Mouse (Mus musculus): ENCODE results near the gene Pard6b.
"Not testable (repeated sequence)": the region's sequence is repeated elsewhere in the genome, so short reads cannot be mapped to it uniquely, and the experiment has no call there.

Pard6b gene

DNA sequence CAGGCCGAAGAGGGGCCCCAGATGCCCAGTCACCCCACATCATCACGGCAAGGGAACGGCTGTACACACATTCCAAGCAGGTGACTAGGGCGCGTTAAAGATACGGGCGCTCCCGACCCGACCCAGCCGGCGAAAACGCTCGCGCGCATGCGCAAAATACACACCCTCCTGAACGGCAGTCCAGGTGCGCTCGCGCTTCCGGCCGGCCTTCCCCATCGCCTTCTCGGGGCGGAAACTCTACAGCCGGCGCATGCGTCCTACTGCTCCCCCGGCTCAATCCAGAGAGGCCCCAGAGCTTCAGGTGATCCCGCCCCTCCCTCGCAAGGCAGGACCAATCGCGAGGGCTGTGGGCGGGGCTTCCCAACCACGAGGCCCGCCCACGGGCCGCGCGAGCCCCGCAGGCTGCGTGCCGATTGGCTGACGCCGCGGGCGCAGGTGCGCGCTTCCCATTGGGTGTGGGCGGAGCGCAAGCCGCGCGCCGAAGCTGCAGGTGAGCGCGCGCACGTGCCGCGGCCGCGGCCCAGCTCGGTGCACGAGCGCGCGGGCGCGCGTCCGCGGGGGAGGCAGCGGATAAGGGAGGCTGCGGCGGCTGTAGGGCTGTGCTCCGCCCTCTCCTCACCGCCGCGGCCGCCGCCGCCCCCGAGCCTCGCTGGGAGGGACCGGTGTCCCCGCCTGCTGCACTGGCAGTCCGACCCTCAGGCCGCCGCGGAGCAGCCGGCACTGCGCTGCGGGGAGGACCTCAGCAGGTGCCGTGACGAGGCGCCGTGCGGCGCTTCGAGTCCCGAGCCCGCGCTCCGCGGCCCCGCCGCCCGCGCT, at the start of gene Pard6b:
Pard6b (plus strand) TSS at position 574 of the 816 bp plus-strand sequence.
- peak; percentile 96 to 97 for DNase-seq

DNA sequence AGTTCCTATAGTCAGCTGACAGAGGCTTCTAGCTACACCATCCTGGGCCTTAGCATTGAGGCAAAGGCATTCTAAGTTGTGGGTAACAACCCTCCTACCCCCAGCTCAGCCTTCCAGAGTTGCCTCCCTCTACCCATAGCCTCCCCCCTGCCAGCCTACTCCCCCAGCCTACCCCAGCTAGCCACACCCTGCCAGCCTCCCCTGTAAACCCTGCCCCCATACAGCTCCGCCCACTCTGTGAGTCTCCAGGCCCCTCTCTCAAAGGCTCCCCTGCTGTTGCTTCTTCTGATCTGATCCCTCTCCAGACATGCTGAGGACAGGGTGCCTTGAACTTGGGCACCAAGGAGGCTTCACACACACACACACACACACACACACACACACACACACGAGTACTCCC, 49.0 kb upstream of the Pard6b start:
- DNase-seq: no peak

GRCm38 (mm10) chr2:168033905-168034304, 46.9 kb upstream of the Pard6b start:
- DNase-seq: no peak

DNA sequence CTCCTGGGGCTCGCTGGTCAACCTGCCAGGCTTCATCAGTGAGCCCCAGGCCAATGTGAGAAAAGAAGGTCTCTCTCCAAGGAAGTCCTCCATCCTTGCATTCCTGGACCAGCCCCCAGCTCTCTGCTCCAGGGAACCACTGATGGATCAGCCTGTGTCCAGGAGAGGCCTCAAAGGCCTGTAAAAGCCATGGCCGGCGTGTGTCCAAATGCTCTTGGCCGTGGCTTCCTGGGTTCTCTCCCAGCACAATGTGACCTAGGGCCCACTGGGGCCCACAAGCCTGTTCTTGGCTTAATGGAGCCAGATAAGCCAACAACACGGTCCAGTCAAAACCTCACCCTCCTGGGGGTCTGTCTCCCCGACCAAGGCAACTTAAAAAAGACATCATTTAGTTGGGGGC, 44.9 kb upstream of the Pard6b start:
- DNase-seq: no peak

GRCm38 (mm10) chr2:168037063-168037462, 43.7 kb upstream of the Pard6b start:
- no peak for DNase-seq

- no peak for DNase-seq
Observed at GRCm38 (mm10) chr2:168040751-168041150, 40.1 kb upstream of the Pard6b start.

GRCm38 (mm10) chr2:168042019-168042418, 38.8 kb upstream of the Pard6b start:
- no peak for DNase-seq

GRCm38 (mm10) chr2:168044681-168045287, 36.0 kb upstream of the Pard6b start:
- DNase-seq: no peak

GRCm38 (mm10) chr2:168045357-168045756, 35.4 kb upstream of the Pard6b start:
- no peak for DNase-seq

GRCm38 (mm10) chr2:168045771-168046170, 35.0 kb upstream of the Pard6b start:
- DNase-seq: peak; percentile 30 to 38

GRCm38 (mm10) chr2:168046467-168046866, 34.3 kb upstream of the Pard6b start:
- no peak for DNase-seq

GRCm38 (mm10) chr2:168049002-168049635, 31.7 kb upstream of the Pard6b start:
- no peak for DNase-seq

DNA sequence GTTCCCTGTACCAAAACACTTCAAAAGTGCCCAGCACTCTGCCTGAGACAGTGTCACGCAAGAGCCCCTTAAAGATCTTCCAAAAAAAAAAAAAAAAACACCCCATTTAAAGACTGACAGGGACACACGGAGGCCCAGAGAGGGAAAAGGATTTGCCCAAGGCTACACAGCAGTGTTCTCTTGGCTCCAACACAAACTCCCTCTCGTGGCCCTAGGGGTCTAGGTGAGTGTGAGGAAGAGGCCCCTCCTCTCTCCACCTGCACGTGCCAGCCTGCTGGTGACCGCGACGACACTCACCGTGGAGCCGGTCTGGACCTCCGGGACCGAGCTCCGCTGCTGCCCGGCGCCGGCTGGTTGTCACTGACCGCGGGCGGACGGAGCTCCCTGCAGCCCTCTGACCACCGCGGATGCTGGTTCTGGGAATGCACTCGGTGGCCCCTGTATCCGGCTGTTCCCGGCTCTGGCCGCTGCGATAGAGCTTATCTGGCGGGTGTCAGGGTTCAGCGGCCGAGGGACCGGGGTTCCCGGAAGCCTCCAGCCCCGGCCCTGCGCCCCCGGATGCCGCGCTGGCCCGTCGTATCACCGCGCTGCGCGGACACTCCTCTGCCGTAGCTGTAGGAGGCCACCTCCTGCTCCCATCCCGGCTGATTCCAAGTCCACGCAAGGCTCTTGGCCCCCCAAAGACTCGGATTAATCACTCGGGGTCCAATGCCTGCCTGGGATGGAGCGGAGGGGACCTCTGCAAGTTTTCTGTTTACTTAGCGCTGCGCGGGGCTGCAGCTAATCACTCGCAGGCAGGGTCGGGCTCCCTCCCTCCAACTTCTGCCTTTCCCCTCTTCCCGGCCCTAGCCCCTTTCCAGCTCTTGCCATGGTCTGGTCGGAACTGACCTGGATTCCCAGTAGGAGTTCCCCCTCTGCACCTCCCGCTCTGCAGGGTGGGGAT, 30.5 kb upstream of the Pard6b start:
- DNase-seq: no peak

DNA sequence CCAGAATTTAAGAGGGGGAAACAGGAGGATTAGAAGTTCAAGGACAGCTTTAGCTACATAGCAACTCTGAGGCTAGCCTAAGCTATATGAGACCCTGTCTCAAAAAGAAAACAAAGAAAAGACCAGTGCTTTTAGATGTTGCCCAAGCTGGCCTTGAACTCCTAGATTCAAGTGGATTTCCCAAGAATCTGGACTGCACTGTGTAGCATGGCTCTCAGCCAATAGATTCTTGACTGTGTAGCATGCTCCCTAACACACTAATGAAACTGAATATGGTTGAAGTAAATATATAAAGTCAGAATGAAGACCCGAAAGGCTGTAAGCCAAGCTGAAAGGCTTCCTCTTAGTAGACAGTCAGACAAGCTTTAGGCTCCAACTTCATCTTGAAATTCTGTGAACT, 28.6 kb upstream of the Pard6b start:
- DNase-seq: no peak

- DNase-seq: peak; percentile 62 to 69
Observed at GRCm38 (mm10) chr2:168052689-168053088, 28.1 kb upstream of the Pard6b start.

GRCm38 (mm10) chr2:168054142-168054541, 26.7 kb upstream of the Pard6b start:
- DNase-seq: no peak

- DNase-seq: no peak
Observed at GRCm38 (mm10) chr2:168055910-168056665, 24.7 kb upstream of the Pard6b start.

DNA sequence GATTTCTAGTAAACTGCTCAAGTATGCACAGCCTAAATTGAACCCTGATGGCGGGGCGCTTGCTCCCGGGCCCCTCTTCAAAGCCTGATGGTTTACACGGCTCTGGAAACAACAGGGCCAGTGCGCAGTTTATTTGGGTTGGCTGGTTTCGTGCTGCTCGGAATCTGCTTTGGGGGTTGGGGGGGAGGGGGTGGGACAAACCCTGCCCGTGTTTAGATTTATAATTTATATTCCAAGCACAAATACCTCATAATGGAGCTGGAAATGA, 24.2 kb upstream of the Pard6b start:
- DNase-seq: no peak

GRCm38 (mm10) chr2:168057876-168058275, 22.9 kb upstream of the Pard6b start:
- DNase-seq: not testable (repeated sequence)

DNA sequence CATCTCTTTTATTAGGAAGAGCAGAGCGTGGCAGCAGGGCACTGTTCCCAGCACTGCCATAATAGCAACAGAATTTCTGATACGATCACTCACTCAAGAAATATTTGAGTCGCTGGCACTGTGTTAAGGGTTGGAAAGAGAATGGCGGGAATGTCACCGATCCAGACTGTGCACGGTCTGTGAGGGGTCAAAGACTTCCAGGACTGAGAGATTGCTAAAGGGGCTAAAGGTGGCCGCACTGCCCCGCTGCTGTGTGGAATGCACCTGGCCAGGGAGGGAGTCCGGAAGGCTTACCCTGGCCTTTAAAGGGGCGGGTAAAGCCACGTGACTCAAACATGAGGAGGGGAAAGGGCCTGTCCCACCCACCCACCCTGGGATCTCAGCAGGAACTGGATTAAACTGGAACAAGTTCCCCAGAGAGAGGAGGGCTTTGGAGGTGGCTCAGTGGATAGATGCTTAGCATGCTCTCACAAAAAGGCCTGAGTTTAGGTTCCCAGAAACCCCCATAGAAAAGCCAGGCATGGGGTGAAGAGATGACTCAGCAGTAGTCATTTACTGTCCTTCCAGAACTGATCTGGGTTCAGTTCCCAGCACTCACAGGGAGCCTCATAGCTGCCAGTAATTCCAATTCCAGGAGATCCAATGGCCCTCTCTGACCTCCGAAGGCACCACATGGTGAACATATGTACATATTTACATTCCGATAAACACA, 22.2 kb upstream of the Pard6b start:
- no peak for DNase-seq

DNA sequence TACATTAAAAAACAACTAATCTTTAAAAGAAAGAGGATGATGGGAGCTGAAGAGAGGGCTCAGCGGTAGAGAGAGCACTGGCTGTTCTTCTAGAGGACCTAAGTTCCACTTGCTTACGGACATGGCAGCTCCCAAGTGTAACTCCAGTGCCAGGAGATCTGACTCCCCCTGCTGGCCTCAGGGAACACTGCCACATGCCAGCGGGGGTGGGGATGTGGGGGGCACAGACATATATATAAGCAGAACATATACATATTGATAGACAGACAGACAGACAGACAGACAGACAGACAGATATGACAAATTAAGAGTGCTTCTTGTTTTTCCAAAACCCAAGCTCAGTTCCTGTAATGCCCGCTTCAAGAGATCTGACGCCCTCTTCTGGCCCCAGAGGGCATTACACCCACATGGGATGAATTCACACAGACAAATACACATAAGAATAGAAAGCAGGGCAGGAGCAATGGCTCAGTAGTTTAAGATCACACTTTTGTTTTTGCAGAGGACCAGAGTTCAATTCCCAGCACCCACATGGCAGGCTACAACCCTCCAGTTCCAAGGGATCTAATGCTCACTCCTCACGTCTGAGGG, 21.5 kb upstream of the Pard6b start:
- DNase-seq: no peak

Data from lung, adult 18-20 months (tissue).